Mouse (Mus musculus): ENCODE measurements at regions not wholly inside any gene's neighbourhood (a gene's known extent, or its start where the extent isn't known, plus 50 kb on each side); places are given as distances from the start of the nearest gene placed in this dataset.
"Not testable (repeated sequence)": the region's sequence is repeated elsewhere in the genome, so short reads cannot be mapped to it uniquely, and the experiment has no call there.

DNA sequence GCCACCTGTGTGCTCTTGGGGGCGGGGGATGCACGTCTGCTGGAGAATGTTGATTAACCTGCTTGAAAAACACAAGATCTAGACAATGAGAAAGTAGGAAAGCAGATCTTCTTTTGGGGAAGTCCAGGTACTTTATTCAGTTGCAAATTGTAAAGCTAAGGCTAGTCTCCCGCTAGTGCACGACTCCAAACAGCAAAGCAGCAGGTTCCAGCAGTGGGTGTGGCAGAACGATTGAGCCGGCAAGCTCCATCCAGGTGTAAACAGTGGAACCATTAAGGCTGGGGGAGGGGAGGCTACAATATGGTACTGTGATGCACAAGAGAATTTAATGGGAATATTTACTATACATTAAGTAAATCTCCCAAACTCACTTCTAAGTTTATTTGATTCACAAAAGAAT lies 448.6 kb upstream of the Cobl start:
- H3K36me3 ChIP-seq (ENCODE audit: control insufficient read depth, insufficient read depth, low read length); H3K4me1 ChIP-seq (ENCODE audit: control insufficient read depth, insufficient read depth, low read depth, low read length); ATAC-seq; H3K4me3 ChIP-seq (ENCODE audit: low read length); H3K4me2 ChIP-seq (ENCODE audit: low read length); H3K9ac ChIP-seq (ENCODE audit: low read depth, low read length); H3K27ac ChIP-seq (ENCODE audit: low read depth, low read length); H3K27me3 ChIP-seq (replicated peaks; ENCODE audit: control insufficient read depth, insufficient read depth, low read length); H3K9me3 ChIP-seq (ENCODE audit: control insufficient read depth, low read length): not testable (repeated sequence)
- 37% methylated on average over 6 of the region's 6 CpGs for WGBS

DNA sequence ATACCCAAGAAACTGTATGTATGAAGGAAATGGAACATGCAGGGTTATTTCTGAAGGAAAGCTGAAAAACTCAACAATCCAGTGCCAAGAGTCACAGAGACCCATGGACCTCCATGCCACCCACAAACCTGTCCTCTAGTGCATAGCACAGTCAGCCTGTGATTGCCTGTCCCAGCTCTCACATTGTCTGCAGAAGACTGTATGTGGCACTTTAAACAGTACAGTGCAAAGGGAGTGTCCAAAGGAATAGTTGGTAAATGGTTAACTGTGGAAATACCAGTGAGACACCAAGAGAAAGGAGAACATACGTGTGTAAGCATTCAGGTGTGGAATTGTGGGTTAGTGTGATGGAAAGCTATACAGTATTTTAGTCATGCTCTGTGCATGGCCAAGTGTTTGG lies 409.0 kb upstream of the Cobl start:
- no peak overlapping the region for H3K4me3 ChIP-seq (ENCODE audit: low read length)
- no peak for ATAC-seq
- no peak overlapping the region for H3K27ac ChIP-seq (ENCODE audit: low read depth, low read length)
- no peaks in the 10 kb centered on the region for H3K36me3 ChIP-seq (ENCODE audit: control insufficient read depth, insufficient read depth, low read length)
- H3K27me3 ChIP-seq (replicated peaks; ENCODE audit: control insufficient read depth, insufficient read depth, low read length) = no peaks in the 10 kb centered on the region
- no peaks in the 10 kb centered on the region for H3K4me1 ChIP-seq (ENCODE audit: control insufficient read depth, insufficient read depth, low read depth, low read length)
- H3K9ac ChIP-seq (ENCODE audit: low read depth, low read length) = no peak overlapping the region
- 63% methylated on average over 1 of the region's 1 CpGs for WGBS
- H3K4me2 ChIP-seq (ENCODE audit: low read length) = no peak overlapping the region
- H3K9me3 ChIP-seq (ENCODE audit: control insufficient read depth, low read length) = no peaks in the 10 kb centered on the region

DNA sequence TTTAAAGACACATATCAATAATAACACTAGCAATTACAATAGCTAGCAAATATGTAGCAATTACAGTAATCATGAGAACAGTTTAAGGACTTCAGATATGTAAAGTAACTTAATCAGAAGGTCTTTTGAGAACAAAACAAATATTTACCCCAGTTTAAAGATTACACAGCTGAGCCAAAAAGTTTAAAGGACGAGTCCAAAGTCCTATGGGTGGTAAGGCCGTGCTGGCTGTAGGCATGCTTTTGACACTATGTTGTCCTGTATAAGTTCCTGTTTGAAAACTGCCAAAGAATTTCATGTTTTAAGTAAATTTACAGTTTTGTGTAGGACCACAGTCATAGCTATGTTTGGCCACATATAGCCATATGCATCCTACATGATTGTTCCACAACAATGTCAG lies 408.0 kb upstream of the Cobl start:
- no peak overlapping the region for H3K27ac ChIP-seq (ENCODE audit: low read depth, low read length)
- H3K27me3 ChIP-seq (replicated peaks; ENCODE audit: control insufficient read depth, insufficient read depth, low read length) = no peaks in the 10 kb centered on the region
- no peaks in the 10 kb centered on the region for H3K4me1 ChIP-seq (ENCODE audit: control insufficient read depth, insufficient read depth, low read depth, low read length)
- no peak overlapping the region for H3K9ac ChIP-seq (ENCODE audit: low read depth, low read length)
- WGBS = 79% methylated on average over 2 of the region's 2 CpGs
- no peak overlapping the region for H3K4me3 ChIP-seq (ENCODE audit: low read length)
- H3K36me3 ChIP-seq (ENCODE audit: control insufficient read depth, insufficient read depth, low read length) = no peaks in the 10 kb centered on the region
- no peaks in the 10 kb centered on the region for H3K9me3 ChIP-seq (ENCODE audit: control insufficient read depth, low read length)
- ATAC-seq = no peak
- no peak overlapping the region for H3K4me2 ChIP-seq (ENCODE audit: low read length)

DNA sequence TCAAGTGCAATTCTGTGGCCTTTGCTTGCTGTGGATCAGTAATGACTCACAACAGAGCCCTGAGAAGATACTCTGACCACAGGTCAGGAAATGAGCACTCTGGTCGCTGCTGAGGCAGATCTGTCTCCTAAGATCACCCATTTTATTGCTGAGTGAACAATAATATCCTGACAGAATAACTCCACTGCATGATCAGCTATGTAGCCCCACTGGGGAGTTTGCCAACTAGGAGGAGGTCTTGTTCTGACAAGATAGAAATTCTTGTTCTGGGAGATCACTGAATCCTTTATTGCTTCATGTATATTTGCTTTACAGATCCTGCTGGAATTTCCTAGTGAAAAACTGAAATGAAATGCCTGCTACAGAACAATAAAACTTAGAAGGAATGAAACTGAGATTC lies 407.6 kb upstream of the Cobl start:
- H3K4me1 ChIP-seq (ENCODE audit: control insufficient read depth, insufficient read depth, low read depth, low read length) = no peaks in the 10 kb centered on the region
- 40% methylated on average over 1 of the region's 1 CpGs for WGBS

DNA sequence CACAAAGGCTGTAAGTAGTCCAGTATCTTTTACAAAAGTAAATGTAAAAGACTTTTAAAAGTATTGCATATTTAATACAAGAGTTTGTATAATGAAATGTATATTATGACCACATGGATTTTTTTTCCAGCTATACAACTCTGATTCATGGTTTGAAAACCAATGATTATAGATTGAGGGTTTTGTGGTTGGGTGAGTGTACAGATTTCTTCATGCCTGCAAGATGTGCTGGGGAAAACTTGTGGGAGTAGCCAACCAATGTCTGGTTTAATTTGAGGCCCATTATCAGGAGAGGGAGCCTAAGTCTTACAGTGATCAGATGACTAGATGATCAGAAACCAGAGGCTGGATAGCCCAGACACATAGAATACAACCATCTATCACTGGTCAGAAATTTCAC lies 402.8 kb upstream of the Cobl start:
- H3K36me3 ChIP-seq (ENCODE audit: control insufficient read depth, insufficient read depth, low read length) = no peaks in the 10 kb centered on the region
- ATAC-seq = no peak
- no peaks in the 10 kb centered on the region for H3K27me3 ChIP-seq (replicated peaks; ENCODE audit: control insufficient read depth, insufficient read depth, low read length)
- no peaks in the 10 kb centered on the region for H3K9me3 ChIP-seq (ENCODE audit: control insufficient read depth, low read length)
- no peak overlapping the region for H3K4me3 ChIP-seq (ENCODE audit: low read length)
- no peaks in the 10 kb centered on the region for H3K4me1 ChIP-seq (ENCODE audit: control insufficient read depth, insufficient read depth, low read depth, low read length)
- no peak overlapping the region for H3K4me2 ChIP-seq (ENCODE audit: low read length)
- no peak overlapping the region for H3K9ac ChIP-seq (ENCODE audit: low read depth, low read length)
- H3K27ac ChIP-seq (ENCODE audit: low read depth, low read length) = no peak overlapping the region

More for the DNA sequence above, 407.6 kb upstream of the Cobl start:
- ATAC-seq = no peak
- Histone ChIP-seq H3K4me3 (ENCODE audit: low read length) (no peak overlapping the region), H3K9me3 (ENCODE audit: control insufficient read depth, low read length) (no peaks in the 10 kb centered on the region), H3K9ac (ENCODE audit: low read depth, low read length) (no peak overlapping the region), H3K36me3 (ENCODE audit: control insufficient read depth, insufficient read depth, low read length) (no peaks in the 10 kb centered on the region), H3K27ac (ENCODE audit: low read depth, low read length) (no peak overlapping the region), H3K27me3 (replicated peaks; ENCODE audit: control insufficient read depth, insufficient read depth, low read length) (no peaks in the 10 kb centered on the region), H3K4me2 (ENCODE audit: low read length) (no peak overlapping the region)

DNA sequence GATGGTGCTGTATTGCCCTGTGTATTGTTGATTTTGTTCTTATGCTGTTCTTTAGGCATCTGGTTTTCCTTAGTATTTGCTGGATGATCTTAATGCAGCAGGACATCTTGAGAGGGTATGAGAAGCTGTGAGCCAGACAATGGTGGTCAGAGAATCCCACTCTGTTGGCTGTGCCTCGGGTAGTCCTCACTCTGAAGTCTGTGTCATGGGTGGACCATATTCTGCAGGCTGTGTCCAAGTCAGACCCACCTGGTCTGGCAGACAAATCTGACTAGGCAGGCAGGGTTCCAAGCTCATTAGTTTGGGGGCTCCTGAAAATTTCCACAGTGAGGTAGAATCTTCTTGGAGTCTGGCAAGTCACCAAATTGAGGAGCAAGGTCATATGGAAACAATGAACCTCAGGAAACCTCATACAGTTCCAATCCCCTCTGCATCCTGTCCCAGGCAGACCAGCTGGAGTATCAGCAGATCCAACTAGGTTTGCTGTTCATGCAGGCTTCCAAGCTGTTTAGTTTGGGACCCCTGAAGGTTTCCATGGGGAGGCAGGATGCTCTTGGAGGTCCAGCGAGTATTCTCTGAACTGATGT lies 400.4 kb upstream of the Cobl start:
- no peaks in the 10 kb centered on the region for H3K4me1 ChIP-seq (ENCODE audit: control insufficient read depth, insufficient read depth, low read depth, low read length)
- H3K4me2 ChIP-seq (ENCODE audit: low read length) = no peak overlapping the region
- no peak overlapping the region for H3K9ac ChIP-seq (ENCODE audit: low read depth, low read length)
- WGBS = 75% methylated on average over 2 of the region's 2 CpGs
- no peaks in the 10 kb centered on the region for H3K36me3 ChIP-seq (ENCODE audit: control insufficient read depth, insufficient read depth, low read length)
- no peak overlapping the region for H3K27ac ChIP-seq (ENCODE audit: low read depth, low read length)
- no peaks in the 10 kb centered on the region for H3K9me3 ChIP-seq (ENCODE audit: control insufficient read depth, low read length)
- H3K4me3 ChIP-seq (ENCODE audit: low read length) = no peak overlapping the region
- no peaks in the 10 kb centered on the region for H3K27me3 ChIP-seq (replicated peaks; ENCODE audit: control insufficient read depth, insufficient read depth, low read length)
- ATAC-seq = 0 out of 2 replicates have a peak, but pooled peaks have one; percentile 50

DNA sequence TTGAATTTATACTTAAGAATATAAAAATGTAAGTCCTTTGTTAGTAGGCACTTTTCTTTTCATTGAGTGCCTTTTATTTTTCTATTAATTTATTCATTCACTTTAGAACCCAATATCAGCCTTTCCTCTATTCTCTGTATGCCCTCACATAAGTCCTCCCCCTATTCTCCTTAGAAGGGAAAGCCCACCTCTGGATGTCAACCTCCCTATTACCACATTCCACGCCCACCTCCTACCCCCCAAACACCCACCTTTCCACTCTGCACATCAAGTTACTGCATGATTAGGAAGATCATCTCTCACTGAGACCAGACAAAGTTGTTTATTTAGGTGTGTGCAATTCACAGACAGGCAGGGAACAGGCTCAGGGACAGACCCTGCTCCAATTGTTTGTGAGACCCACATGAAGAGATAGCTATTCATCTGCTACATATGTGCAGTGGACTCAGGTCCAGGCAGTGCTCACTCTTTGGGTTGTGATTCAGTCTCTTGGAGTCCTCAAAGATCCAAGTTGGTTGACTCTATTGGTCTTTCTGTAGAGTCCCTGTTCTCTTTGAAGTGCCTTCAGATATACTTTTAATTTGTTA lies 394.7 kb upstream of the Cobl start:
- no peaks in the 10 kb centered on the region for H3K27me3 ChIP-seq (replicated peaks; ENCODE audit: control insufficient read depth, insufficient read depth, low read length)
- H3K4me3 ChIP-seq (ENCODE audit: low read length) = no peak overlapping the region
- no peak overlapping the region for H3K27ac ChIP-seq (ENCODE audit: low read depth, low read length)
- no peak overlapping the region for H3K9ac ChIP-seq (ENCODE audit: low read depth, low read length)
- H3K36me3 ChIP-seq (ENCODE audit: control insufficient read depth, insufficient read depth, low read length) = no peaks in the 10 kb centered on the region
- WGBS = 83% methylated on average over 1 of the region's 1 CpGs
- ATAC-seq = no peak
- H3K4me2 ChIP-seq (ENCODE audit: low read length) = no peak overlapping the region
- H3K9me3 ChIP-seq (ENCODE audit: control insufficient read depth, low read length) = no peaks in the 10 kb centered on the region
- no peaks in the 10 kb centered on the region for H3K4me1 ChIP-seq (ENCODE audit: control insufficient read depth, insufficient read depth, low read depth, low read length)

DNA sequence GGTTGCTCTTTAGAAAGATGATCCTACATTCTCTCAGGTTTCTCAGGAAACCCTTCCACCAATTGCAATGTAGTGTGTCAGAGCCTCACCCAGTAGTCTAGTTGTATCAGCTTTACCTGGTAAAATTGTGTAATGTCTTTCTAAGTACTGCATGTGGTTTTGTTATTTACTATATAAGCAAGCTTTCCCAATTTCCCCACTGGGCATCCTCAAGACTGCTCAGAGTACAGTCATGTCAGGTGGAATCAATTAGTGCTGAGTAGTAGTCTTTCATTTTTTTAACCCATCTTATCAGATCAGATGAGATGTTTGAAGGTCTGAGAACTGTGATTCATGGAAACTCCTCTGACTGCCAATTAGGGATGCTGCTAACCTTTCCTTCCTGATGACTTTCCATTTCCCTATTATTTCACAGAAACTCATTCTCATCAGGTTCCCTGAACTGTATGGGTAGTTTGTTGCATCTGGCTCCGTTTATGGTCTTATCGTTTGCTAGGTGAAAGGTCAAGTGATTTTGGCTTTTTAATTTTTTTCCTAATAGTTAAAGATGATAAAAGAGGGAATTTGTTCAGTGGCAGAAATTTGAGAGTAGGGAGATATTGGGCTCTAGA lies 393.6 kb upstream of the Cobl start:
- Histone ChIP-seq H3K4me1 (ENCODE audit: control insufficient read depth, insufficient read depth, low read depth, low read length) (no peaks in the 10 kb centered on the region), H3K27me3 (replicated peaks; ENCODE audit: control insufficient read depth, insufficient read depth, low read length) (no peaks in the 10 kb centered on the region), H3K27ac (ENCODE audit: low read depth, low read length) (no peak overlapping the region), H3K4me3 (ENCODE audit: low read length) (no peak overlapping the region), H3K4me2 (ENCODE audit: low read length) (no peak overlapping the region), H3K36me3 (ENCODE audit: control insufficient read depth, insufficient read depth, low read length) (no peaks in the 10 kb centered on the region), H3K9ac (ENCODE audit: low read depth, low read length) (no peak overlapping the region), H3K9me3 (ENCODE audit: control insufficient read depth, low read length) (no peaks in the 10 kb centered on the region)
- ATAC-seq = peak; percentile 30; the same call in 1 of the 2 replicates
- 89% methylated on average over 2 of the region's 2 CpGs for whole genome bisulfite sequencing

DNA sequence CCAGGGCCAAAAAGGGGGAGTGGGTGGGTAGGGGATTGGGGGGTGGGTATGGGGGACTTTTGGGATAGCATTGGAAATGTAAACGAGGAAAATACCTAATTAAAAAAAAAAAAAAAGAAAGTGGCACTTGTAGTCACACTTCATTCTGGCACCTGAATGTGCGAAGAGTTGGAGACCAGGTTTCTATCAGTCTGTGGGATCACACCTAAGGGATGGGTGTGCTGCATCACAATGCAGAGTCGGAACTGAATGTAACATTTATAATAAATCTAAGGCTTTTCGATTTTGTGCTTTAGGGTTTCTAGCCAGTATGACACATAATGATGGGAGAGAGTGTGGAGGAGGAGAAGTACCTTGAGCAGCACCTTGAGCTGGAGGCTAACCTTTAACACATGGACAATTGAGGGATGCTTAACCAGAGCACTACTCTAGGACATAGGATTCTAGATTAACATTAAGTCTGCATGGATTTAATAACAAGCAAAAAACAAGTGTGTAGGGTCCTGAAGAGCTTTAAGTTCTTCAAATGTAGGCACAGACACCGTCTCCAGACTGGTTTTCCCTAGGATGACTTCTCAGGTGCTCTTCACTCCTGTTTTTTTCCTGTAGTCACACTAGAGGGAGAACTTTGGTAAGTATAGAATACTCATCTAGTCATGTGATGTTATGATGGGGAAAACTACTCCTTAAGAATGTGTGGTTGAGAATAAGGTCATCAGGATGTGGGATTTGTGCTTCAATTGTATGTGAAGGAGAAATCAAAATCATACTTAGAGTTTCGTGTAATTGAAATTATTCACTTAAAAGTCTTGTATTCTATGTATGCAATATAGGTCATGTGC lies 392.8 kb upstream of the Cobl start:
- no peaks in the 10 kb centered on the region for H3K36me3 ChIP-seq (ENCODE audit: control insufficient read depth, insufficient read depth, low read length)
- no peak overlapping the region for H3K27ac ChIP-seq (ENCODE audit: low read depth, low read length)
- no peaks in the 10 kb centered on the region for H3K9me3 ChIP-seq (ENCODE audit: control insufficient read depth, low read length)
- no peaks in the 10 kb centered on the region for H3K27me3 ChIP-seq (replicated peaks; ENCODE audit: control insufficient read depth, insufficient read depth, low read length)
- 87% methylated on average over 6 of the region's 6 CpGs for WGBS
- no peak overlapping the region for H3K9ac ChIP-seq (ENCODE audit: low read depth, low read length)
- ATAC-seq = no peak
- H3K4me1 ChIP-seq (ENCODE audit: control insufficient read depth, insufficient read depth, low read depth, low read length) = no peaks in the 10 kb centered on the region
- H3K4me3 ChIP-seq (ENCODE audit: low read length) = no peak overlapping the region
- H3K4me2 ChIP-seq (ENCODE audit: low read length) = no peak overlapping the region
